Mouse (Mus musculus) lung, embryonic 15.5 days (tissue): ENCODE measurements around the gene Trim26. TPM values are rescaled to one million over a fixed set of nuclear protein-coding genes. Genes with fewer than 3 reads are reported as not detected.
"Not testable (repeated sequence)": the region's sequence is repeated elsewhere in the genome, so short reads cannot be mapped to it uniquely, and the experiment has no call there.

ENCODE experiments used
- ATAC-seq: fragments of 200-750 bp; cut with Nextera tagmentation; 2 replicates; pipeline ENCODE4 v1.8.0; 2017; ENCODE audit warnings: moderate number of reproducible peaks, borderline replicate concordance; ENCODE audit not compliant: low FRiP score, low TSS enrichment; ENCODE audit errors: extremely low read depth
- H3K27ac ChIP-seq: fragments of 300-500 bp; sonication (generic); 2 replicates; pipeline ENCODE4 v1.5.1; 2015; ENCODE audit warnings: moderate library complexity, mild to moderate bottlenecking, inconsistent platforms
- H3K27me3 ChIP-seq: fragments of 300-500 bp; sonication (generic); 2 replicates; pipeline ENCODE4 v1.6.1; 2015; ENCODE audit warnings: inconsistent platforms
- H3K36me3 ChIP-seq: fragments of 300-500 bp; sonication (generic); 2 replicates; pipeline ENCODE4 v1.6.1; 2015; ENCODE audit warnings: inconsistent platforms
- H3K4me1 ChIP-seq: fragments of 300-500 bp; sonication (generic); 2 replicates; pipeline ENCODE4 v1.6.1; 2015; ENCODE audit warnings: inconsistent platforms
- H3K4me2 ChIP-seq: fragments of 300-500 bp; sonication (generic); 2 replicates; pipeline ENCODE4 v1.6.1; 2015; ENCODE audit warnings: inconsistent platforms, mild to moderate bottlenecking, moderate library complexity
- H3K4me3 ChIP-seq: fragments of 300-500 bp; sonication (generic); 2 replicates; pipeline ENCODE4 v1.5.1; 2015; ENCODE audit warnings: mild to moderate bottlenecking, inconsistent platforms
- H3K9ac ChIP-seq: fragments of 300-500 bp; sonication (generic); 2 replicates; pipeline ENCODE4 v1.6.1; 2015; ENCODE audit warnings: inconsistent platforms
- H3K9me3 ChIP-seq: fragments of 300-500 bp; sonication (generic); 2 replicates; pipeline ENCODE4 v1.6.1; 2016; ENCODE audit warnings: inconsistent platforms
- WGBS: fragments of 180-500 bp; shearing (Covaris S2); methylation state at CpG from one replicate; pipeline ENCODE4 v1.1.7; 2015; 5-methylcytosine and 5-hydroxymethylcytosine counted together
- polyA plus RNA-seq: library from polyadenylated mRNA; unstranded; fragments of >200 nt; fragmentation: Nextera tagmentation; extraction: Ambion mirVana; gene quantifications from 2 replicates; pipeline ENCODE4 v1.2.1, GENCODE M21; 2015

Gene Trim26
- polyA plus RNA-seq, 1 experiment from 2014 or later, result 43.6 TPM

GRCm38 (mm10) chr17:36890073-36890903 lies 53.4 kb downstream of the Trim26 start, which contains the start of gene Trim40:
TSS of gene Trim40 (minus strand) at chr17:36890123.
- Histone ChIP-seq H3K9me3 (no peaks in the 10 kb centered on the region), H3K4me3 (no peak within 1 kb of the TSS), H3K9ac (no peak within 1 kb of the TSS), H3K36me3 (no peaks in the 10 kb centered on the region), H3K4me2 (no peak within 1 kb of the TSS), H3K27ac (no peak within 1 kb of the TSS), H3K27me3 (0 out of 2 replicates have a peak, but pooled peaks cover 4% of the 10 kb centered on the region), H3K4me1 (no peaks in the 10 kb centered on the region)
- WGBS, result 86% methylated on average over 5 of the region's 5 CpGs
- ATAC-seq, result no peak

- not testable (repeated sequence) for H3K27ac ChIP-seq, H3K27me3 ChIP-seq, H3K4me2 ChIP-seq, H3K9ac ChIP-seq, H3K4me1 ChIP-seq, H3K36me3 ChIP-seq, H3K9me3 ChIP-seq, ATAC-seq, H3K4me3 ChIP-seq
- WGBS, result 94% methylated on average over 1 of the region's 1 CpGs
Observed at GRCm38 (mm10) chr17:36891496-36891895, 54.6 kb downstream of the Trim26 start.

DNA sequence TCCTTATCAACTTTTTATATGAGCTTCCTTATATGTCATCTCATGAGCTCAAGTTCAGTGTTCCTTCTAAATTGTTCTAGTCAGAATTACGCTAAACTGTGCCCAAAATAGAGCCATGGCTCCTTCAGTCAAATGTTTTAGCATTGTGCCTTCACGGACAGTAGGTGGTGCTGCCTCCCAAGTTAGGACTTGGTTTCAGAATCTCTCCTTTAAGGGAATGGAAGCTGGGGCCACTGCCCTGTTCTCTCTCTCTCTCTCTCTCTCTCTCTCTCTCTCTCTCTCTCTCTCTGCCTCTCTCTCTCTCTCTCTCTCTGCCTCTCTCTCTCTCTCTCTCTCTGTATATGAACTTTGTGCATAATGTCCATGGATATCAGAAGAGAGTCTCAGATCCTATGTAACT lies 55.4 kb downstream of the Trim26 start:
- Histone ChIP-seq H3K4me3 (no peak overlapping the region), H3K9ac (no peak overlapping the region), H3K4me1 (no peaks in the 10 kb centered on the region), H3K36me3 (no peaks in the 10 kb centered on the region), H3K27me3 (0 out of 2 replicates have a peak, but pooled peaks cover 4% of the 10 kb centered on the region), H3K4me2 (no peak overlapping the region), H3K27ac (no peak overlapping the region), H3K9me3 (no peaks in the 10 kb centered on the region)
- 9% methylated on average over 2 of the region's 2 CpGs for WGBS
- ATAC-seq, result no peak

- 38% methylated on average over 5 of the region's 5 CpGs for WGBS
- Histone ChIP-seq H3K4me2 (no peak overlapping the region), H3K9me3 (no peaks in the 10 kb centered on the region), H3K4me1 (no peaks in the 10 kb centered on the region), H3K27ac (no peak overlapping the region), H3K36me3 (no peaks in the 10 kb centered on the region), H3K4me3 (no peak overlapping the region), H3K27me3 (0 out of 2 replicates have a peak, but pooled peaks cover 4% of the 10 kb centered on the region), H3K9ac (no peak overlapping the region)
- ATAC-seq, result no peak
Observed at GRCm38 (mm10) chr17:36893387-36893786, 56.5 kb downstream of the Trim26 start.

DNA sequence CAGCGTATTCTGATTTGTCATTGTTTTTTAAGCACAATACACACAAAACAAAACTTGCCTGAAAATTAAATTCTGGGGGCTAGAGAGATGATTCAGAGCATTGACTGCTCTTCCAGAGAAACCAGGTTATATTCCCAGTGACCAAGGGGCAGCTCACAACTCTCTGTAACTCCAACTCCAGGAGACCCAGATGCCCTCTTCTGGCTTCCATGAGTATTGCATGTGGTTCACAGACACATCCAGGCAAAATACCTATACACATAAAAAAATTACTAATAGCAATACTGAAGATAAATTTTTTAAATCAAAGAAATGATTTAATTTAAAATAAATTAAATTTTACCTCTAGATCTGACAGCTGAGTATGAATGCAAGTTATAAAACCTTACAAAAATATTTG lies 59.6 kb downstream of the Trim26 start:
- no peaks in the 10 kb centered on the region for H3K36me3 ChIP-seq
- H3K4me1 ChIP-seq, result no peaks in the 10 kb centered on the region; the same call in 1 of the 2 replicates
- H3K4me3 ChIP-seq, result no peak overlapping the region
- H3K9me3 ChIP-seq, result no peaks in the 10 kb centered on the region
- no peak overlapping the region for H3K4me2 ChIP-seq
- H3K9ac ChIP-seq, result no peak overlapping the region
- WGBS, result 93% methylated on average over 1 of the region's 1 CpGs
- no peaks in the 10 kb centered on the region for H3K27me3 ChIP-seq
- no peak for ATAC-seq
- H3K27ac ChIP-seq, result no peak overlapping the region

GRCm38 (mm10) chr17:36897065-36897464 lies 60.1 kb downstream of the Trim26 start:
- no peak overlapping the region for H3K27ac ChIP-seq
- ATAC-seq, result no peak

GRCm38 (mm10) chr17:36897552-36898205 lies 60.7 kb downstream of the Trim26 start, which contains the start of gene Trim31:
TSS of gene Trim31 (plus strand) at chr17:36898118.
- Histone ChIP-seq H3K9ac (no peak within 1 kb of the TSS), H3K27ac (no peak within 1 kb of the TSS), H3K4me1 (no peaks in the 10 kb centered on the region; the same call in 1 of the 2 replicates), H3K36me3 (no peaks in the 10 kb centered on the region), H3K4me2 (no peak within 1 kb of the TSS), H3K9me3 (no peaks in the 10 kb centered on the region), H3K4me3 (no peak within 1 kb of the TSS), H3K27me3 (no peaks in the 10 kb centered on the region)
- 56% methylated on average over 6 of the region's 6 CpGs for WGBS
- ATAC-seq, result no peak

More at GRCm38 (mm10) chr17:36897065-36897464, 60.1 kb downstream of the Trim26 start:
- Histone ChIP-seq H3K4me1 (no peaks in the 10 kb centered on the region; the same call in 1 of the 2 replicates), H3K4me3 (no peak overlapping the region), H3K36me3 (no peaks in the 10 kb centered on the region), H3K4me2 (no peak overlapping the region), H3K9ac (no peak overlapping the region), H3K9me3 (no peaks in the 10 kb centered on the region), H3K27me3 (no peaks in the 10 kb centered on the region)

GRCm38 (mm10) chr17:36899376-36899775 lies 62.4 kb downstream of the Trim26 start:
- Histone ChIP-seq H3K27ac (no peak overlapping the region), H3K4me2 (no peak overlapping the region), H3K9ac (no peak overlapping the region), H3K36me3 (no peaks in the 10 kb centered on the region), H3K4me1 (no peaks in the 10 kb centered on the region; the same call in 1 of the 2 replicates), H3K9me3 (no peaks in the 10 kb centered on the region), H3K27me3 (no peaks in the 10 kb centered on the region), H3K4me3 (no peak overlapping the region)
- WGBS, result 70% methylated on average over 4 of the region's 4 CpGs
- ATAC-seq, result no peak

DNA sequence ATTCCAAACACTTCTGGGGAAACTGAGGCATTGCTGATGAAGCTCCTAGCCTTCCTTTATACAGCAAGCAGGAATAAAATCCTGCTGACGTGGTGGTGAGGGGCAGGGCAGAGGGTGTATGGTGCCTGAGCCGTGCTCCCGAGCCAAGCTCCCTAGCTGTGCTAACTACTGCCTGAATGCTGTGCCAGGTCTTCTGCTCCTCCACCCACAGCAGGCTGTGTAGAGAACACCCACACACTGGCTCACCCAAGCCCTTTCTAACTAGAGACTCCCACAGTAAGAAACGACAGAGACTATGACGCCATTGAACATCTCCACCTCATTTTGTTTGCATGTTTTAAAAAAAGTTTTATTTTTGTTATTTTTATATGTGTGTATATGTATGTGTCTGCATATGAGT lies 63.1 kb downstream of the Trim26 start:
- Histone ChIP-seq H3K27ac (no peak overlapping the region), H3K9ac (no peak overlapping the region), H3K4me2 (no peak overlapping the region), H3K9me3 (no peaks in the 10 kb centered on the region), H3K4me3 (no peak overlapping the region), H3K27me3 (no peaks in the 10 kb centered on the region), H3K4me1 (no peaks in the 10 kb centered on the region; the same call in 1 of the 2 replicates), H3K36me3 (no peaks in the 10 kb centered on the region)
- WGBS, result 85% methylated on average over 5 of the region's 5 CpGs
- no peak for ATAC-seq

DNA sequence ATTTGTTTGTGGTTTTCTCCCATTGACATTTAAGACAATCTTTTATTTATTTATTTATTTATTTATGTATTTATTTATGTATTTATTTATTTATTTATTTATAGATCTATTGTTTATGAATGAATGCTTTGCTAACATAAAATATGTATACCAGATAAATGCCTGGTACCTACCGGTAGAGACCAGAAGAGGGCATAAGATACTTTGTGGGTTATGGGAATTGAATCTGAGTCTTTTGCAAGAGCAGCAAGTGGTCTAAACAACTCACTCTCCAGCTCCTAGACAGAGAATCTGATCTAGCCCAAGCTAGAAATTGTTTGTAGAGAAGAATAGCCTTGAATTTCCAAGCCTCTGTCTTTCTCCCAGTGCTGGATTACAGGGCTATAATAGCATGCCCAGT lies 63.8 kb downstream of the Trim26 start:
- Histone ChIP-seq H3K27me3 (no peaks in the 10 kb centered on the region), H3K9me3 (no peaks in the 10 kb centered on the region), H3K27ac (no peak overlapping the region), H3K9ac (no peak overlapping the region), H3K4me1 (no peaks in the 10 kb centered on the region; the same call in 1 of the 2 replicates), H3K4me2 (no peak overlapping the region), H3K36me3 (no peaks in the 10 kb centered on the region), H3K4me3 (no peak overlapping the region)
- ATAC-seq, result no peak
- WGBS, result 28% methylated on average over 1 of the region's 1 CpGs

GRCm38 (mm10) chr17:36903651-36904050 lies 66.7 kb downstream of the Trim26 start:
- 56% methylated on average over 3 of the region's 3 CpGs for WGBS

DNA sequence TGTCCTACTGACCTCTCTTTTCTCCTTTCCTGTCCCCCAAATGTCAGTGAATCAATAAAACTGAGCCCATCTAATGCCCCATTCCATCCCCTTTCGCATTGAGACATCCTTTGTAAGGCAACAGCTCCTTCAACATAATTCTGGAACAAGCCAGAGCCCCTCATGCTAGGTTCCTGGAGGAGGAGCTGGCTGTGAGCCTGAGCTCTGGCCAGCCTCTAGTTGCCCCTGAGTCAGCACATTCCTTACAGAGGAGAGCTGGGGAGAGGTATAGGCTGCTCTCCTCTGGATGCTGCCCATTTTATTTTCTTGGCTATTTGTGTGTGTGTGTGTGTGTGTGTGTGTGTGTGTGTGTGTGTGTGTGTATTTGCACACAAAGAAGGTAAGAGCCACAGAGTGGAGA lies 71.3 kb downstream of the Trim26 start:
- no peak overlapping the region for H3K4me2 ChIP-seq
- H3K9ac ChIP-seq, result no peak overlapping the region
- H3K4me3 ChIP-seq, result no peak overlapping the region
- no peaks in the 10 kb centered on the region for H3K27me3 ChIP-seq
- no peak overlapping the region for H3K27ac ChIP-seq
- no peaks in the 10 kb centered on the region for H3K36me3 ChIP-seq
- 0 out of 2 replicates have a peak, but pooled peaks have one; percentile 49 for ATAC-seq
- WGBS, result 42% methylated on average over 1 of the region's 1 CpGs
- H3K4me1 ChIP-seq, result no peaks in the 10 kb centered on the region
- H3K9me3 ChIP-seq, result no peaks in the 10 kb centered on the region

More at GRCm38 (mm10) chr17:36903651-36904050, 66.7 kb downstream of the Trim26 start:
- no peak for ATAC-seq
- no peaks in the 10 kb centered on the region for H3K9me3 ChIP-seq
- no peak overlapping the region for H3K4me3 ChIP-seq
- H3K9ac ChIP-seq, result no peak overlapping the region
- no peaks in the 10 kb centered on the region; the same call in 1 of the 2 replicates for H3K4me1 ChIP-seq
- H3K4me2 ChIP-seq, result no peak overlapping the region
- no peaks in the 10 kb centered on the region for H3K36me3 ChIP-seq
- no peak overlapping the region for H3K27ac ChIP-seq
- H3K27me3 ChIP-seq, result no peaks in the 10 kb centered on the region
